Mouse (Mus musculus) CH12F3 (cell line): ENCODE measurements around the gene Sh3glb2.

Experiments used
- in situ Hi-C: fragments of 300-500 bp; cut with MboI; formaldehyde crosslinking; loops from 2 replicates; pipeline ENCODE4 v1.14.3; 2020; ENCODE audit warnings: low sequenced_read_pairs

Sh3glb2 gene

DNA sequence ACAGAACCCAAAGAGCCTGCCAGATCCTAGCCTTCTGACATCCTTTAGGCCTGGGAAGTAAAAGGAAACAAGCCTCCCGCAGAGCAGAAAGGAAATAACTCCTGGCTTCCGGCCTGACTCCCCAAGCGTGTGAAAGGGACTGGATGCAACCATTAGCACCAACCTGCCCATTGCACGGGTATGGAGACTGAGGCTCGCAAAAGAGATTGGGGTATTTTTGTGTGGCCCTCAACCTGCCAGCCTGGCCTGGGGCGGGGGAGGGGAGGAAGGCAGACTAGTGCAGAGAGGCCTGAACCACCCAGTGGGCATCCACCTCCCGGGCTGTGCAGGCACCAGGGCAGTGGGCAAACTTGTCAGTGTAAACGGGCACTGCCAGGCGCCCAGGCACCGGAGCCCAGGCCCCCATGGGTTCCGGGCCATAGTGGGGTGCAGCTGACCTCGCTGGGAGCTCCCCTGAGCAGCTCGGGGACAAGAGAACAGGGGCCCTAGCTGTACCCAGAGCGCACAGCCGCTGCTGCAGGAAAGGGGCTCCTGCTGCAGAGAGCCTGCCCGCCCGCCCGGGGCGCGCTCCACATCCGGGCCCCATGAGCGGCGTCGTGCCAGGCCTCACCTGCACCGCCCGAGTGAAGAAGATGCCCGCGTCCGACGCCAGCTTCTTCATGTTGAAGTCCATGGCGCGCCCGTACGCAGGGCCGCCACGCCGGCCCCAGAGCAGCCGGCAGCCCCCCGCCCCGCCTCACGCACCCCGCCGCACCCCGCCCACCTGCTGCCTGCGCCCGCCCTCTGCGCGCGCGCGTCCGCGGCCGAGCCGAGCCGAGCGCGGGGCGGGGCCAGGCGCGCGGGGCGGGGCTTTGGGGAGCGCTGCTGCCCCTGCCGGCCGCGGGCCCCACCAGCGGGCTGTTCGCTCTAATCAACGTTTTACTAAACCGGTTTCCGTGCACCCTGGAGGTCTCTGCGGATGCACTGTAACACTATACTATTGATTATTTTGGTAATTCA, at the start of gene Sh3glb2:
Sh3glb2 (minus strand) TSS at position 805 of the 999 bp plus-strand sequence.
- in situ Hi-C loops, result no loop called here

GRCm38 (mm10) chr2:30408452-30409100, 49.4 kb upstream of the Sh3glb2 start:
- in situ Hi-C loops, result no loop called here

- in situ Hi-C loops, result no loop called here
Measured at GRCm38 (mm10) chr2:30407778-30408177, 48.6 kb upstream of the Sh3glb2 start.

GRCm38 (mm10) chr2:30407221-30407620, 48.1 kb upstream of the Sh3glb2 start:
- in situ Hi-C loops, result no loop called here

- in situ Hi-C loops, result no loop called here
Measured at GRCm38 (mm10) chr2:30403870-30404269, 44.7 kb upstream of the Sh3glb2 start.

DNA sequence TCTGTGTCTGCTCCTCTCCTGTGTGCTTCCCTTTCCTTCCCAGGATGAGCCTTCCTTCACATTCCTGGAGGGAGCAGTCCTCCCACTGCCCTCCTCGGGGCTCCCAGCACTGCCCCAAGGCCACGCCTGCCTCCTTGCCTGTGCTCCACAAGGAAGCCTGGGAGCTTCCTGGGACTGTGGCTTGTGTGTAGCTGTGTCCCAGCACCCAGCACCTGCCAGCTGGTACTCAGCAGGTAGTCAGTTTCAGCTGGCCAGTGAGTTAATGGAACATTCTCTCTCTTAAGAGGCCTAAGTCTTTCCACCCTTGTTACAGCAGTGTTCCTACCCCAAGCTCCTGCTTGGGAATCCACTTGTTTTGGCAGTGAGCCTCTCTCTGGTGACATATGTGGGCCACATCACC, 43.7 kb upstream of the Sh3glb2 start:
- in situ Hi-C loops, result no loop called here

DNA sequence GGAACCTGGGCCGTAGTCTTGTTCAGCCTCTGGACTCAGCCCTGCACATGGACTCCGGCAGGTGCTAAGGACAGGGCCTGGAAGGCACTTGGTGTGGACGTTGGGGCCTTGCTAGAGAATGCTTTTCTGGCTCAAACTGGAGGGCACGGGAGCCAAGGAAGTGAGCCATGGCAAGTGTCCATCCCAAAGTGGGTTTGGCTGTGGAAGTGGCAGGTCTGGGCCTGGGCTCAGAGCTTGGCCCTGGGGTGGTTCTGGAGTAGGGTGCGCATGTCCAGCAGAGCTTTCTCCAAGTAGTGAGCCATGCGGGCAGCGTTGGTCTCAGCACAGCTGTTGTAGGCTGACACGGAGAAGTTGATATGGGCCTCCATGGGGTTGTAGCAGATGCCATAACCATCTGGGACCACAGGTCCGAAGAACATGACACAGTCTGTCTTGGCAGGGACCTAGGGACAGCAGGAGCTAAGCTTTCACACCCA, 43.3 kb upstream of the Sh3glb2 start:
- in situ Hi-C loops, result no loop called here

GRCm38 (mm10) chr2:30401581-30401980, 42.4 kb upstream of the Sh3glb2 start:
- in situ Hi-C loops, result no loop called here

DNA sequence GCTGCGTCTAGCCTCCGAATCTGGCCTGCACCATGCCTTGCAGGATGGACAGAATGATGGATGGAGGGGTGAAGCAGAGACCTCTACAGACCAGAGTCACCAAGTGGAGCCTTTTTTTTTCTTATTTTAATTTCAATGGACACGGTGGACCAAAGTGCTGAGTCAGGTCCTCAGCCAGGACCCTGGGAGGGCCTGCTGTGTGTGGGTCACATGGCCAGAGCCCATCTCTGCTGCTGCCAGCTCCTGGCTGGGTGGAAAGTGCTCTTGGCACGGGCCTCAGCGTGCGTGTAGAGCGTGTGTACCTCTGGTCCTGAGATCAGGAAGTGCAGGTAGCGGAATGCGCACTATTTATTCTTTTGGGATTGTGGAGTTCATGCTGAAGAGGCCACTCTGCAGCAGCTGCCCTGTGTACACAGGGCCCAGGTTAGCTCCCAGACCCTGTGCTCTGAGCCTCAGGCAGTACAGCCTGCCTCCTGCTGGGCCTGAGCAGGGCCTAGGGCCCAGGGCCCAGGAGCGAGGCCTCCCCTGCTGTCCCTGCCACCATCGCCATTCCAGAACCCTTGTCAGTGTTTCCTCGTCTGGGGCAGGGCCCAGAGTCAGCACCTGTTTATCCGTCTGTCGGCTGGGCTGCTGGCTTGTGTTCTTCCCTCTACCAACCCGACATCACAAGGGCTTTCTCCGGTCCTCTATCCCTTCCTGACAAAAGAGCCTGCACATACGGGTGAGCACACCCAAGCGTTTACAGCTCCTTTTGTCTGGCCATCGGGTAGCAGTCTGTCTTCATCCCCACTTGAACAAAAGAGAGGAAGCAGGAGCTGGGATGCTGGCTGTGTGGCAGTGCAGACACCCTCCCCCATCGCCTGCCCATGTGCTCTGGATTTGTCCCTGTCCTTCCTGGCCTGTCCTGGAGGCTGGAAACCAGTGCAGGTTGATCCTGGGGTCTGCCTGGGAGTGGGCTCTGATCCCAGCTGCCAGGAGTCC, 40.3 kb upstream of the Sh3glb2 start:
- in situ Hi-C loops, result no loop called here

GRCm38 (mm10) chr2:30397986-30398512, 38.9 kb upstream of the Sh3glb2 start:
- in situ Hi-C loops, result no loop called here

- in situ Hi-C loops, result no loop called here
Measured at GRCm38 (mm10) chr2:30396246-30396645, 37.1 kb upstream of the Sh3glb2 start.

GRCm38 (mm10) chr2:30395757-30396156, 36.6 kb upstream of the Sh3glb2 start:
- in situ Hi-C loops, result no loop called here

GRCm38 (mm10) chr2:30393370-30393656, 34.2 kb upstream of the Sh3glb2 start:
- in situ Hi-C loops, result no loop called here

GRCm38 (mm10) chr2:30392577-30393369, 33.6 kb upstream of the Sh3glb2 start:
- in situ Hi-C loops, result no loop called here

DNA sequence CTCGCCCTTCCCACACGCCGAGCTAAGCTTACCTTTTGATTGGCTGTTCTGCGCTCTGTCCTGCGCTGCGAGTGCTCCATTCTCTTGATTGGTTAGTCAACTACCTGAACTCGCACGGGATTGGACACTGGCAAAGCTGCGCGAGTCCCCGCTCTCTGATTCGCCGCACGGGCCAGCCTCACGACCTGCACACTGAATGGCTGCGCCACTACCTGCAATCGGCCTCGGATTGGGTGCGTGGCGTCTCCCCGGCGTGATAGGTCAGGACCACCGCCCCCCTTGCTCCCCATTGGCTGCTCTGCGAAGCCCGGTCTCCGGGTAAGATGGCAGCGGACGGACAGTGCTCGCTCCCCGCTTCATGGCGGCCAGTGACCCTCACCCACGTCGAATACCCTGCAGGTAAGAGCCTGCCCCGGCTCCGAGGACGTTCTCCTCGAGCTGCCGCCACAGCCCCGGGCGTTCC, 33.0 kb upstream of the Sh3glb2 start, which contains the start of gene Dolpp1:
Dolpp1 (plus strand) TSS at position 141 of the 463 bp plus-strand sequence.
- in situ Hi-C loops, result no loop called here

DNA sequence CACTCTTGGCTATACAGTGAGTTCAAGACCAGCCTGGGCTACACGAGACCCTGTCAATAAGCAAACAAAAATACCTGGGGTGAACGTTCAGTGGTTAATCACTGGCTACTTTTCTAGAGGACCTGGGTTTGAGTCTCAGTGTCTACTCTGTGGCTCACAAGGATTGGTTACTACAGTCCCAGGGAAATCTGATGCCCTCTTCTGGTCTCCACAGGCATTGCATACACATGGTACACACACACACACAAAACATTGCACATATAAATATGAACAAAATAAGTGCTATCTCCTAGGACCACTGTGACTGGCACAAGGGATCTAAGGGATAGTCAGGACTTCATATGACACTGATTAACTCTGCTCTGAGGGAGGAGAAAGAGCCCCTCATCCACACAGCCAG, 29.9 kb upstream of the Sh3glb2 start:
- in situ Hi-C loops, result no loop called here

DNA sequence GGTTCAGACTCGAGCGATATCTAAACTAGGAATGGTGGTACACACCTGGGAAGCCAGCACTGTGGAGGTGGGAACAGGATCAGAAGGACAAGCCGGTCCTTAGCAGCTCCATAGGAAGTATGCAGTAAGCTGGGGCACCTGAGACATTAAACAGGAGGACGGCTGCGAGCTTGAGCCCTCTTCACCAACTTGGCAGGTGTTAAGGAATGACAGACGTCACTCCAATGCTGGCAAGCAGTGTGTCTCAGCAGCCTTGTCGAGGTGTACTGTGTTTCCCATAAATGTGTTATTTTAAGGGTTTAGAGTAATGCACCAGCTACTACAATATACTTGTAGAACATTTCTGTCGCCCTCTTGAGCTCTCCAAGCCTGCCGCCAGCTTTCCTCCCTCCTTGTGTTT, 27.8 kb upstream of the Sh3glb2 start:
- in situ Hi-C loops, result no loop called here

- in situ Hi-C loops, result no loop called here
Measured at GRCm38 (mm10) chr2:30385591-30385990, 26.5 kb upstream of the Sh3glb2 start.

- in situ Hi-C loops, result no loop called here
Measured at GRCm38 (mm10) chr2:30384814-30385213, 25.7 kb upstream of the Sh3glb2 start.

DNA sequence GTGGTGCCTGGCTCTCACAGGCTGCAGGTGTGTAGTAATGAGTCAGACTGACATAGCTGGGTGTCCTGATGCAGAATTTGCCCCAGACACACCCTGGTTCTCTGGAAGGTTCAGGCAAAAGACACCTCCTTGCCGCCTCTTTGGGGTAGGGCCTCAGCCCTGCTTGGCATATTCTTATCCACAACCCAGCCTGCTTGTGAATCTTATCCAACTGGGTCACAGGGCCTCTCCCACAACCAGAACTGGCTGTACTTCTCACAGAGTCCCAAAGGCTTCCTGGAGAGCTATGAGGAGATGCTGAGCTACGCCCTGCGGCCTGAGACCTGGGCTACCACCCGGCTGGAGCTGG, 22.2 kb upstream of the Sh3glb2 start:
- in situ Hi-C loops, result no loop called here
